Mouse (Mus musculus) bone marrow macrophage, adult 2 months (primary cell): ENCODE measurements around the gene Tespa1.

Source experiments
- CTCF ChIP-seq: IDR thresholded peaks from 2 replicates; pipeline ENCODE4 v1.5.1; 2012; ENCODE audit warnings: low read depth, mild to moderate bottlenecking, low read length, moderate library complexity
- POLR2A ChIP-seq: IDR thresholded peaks from 2 replicates; pipeline ENCODE4 v1.6.1; 2012; ENCODE audit warnings: mild to moderate bottlenecking, low read depth, low read length, borderline replicate concordance

DNA sequence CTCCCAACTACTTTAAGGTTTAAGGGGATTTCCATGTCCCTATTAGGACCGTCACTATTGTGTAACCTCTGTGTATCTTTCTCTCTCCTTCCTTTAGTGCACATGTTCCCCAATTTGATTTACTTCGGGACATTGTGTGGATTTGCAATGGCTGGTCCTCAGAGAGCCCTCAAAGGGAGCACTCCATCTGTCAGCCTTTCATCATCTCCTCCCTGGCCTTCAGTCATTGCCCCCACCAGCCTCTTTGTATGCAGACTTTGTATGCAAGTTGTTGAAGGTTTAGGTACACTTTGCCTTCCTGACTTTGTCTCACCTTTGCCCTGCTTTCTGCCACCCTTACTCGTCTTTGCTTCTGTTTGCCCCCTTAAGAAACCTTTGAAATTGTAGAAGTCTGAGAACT, 34.7 kb upstream of the Tespa1 start:
- TF ChIP-seq CTCF, result no peak
- TF ChIP-seq POLR2A, result no peak
